Mouse (Mus musculus) adrenal gland, adult 8-10 months (tissue): ENCODE data around the gene Gm29106. TPM values are rescaled to one million over a fixed set of nuclear protein-coding genes. Genes with fewer than 3 reads are reported as not detected.
"Not testable (repeated sequence)": the region's sequence is repeated elsewhere in the genome, so short reads cannot be mapped to it uniquely, and the experiment has no call there.

Experiments used
- DNase-seq: peaks from one replicate; pipeline ENCODE4 v3.0.0; 2022
- total RNA-seq, 4 experiments: library from RNA; stranded (reverse); gene quantifications; 2 replicates each; pipeline ENCODE4 v1.2.4; 2022

Gene Gm29106
- total RNA-seq: not detected

DNA sequence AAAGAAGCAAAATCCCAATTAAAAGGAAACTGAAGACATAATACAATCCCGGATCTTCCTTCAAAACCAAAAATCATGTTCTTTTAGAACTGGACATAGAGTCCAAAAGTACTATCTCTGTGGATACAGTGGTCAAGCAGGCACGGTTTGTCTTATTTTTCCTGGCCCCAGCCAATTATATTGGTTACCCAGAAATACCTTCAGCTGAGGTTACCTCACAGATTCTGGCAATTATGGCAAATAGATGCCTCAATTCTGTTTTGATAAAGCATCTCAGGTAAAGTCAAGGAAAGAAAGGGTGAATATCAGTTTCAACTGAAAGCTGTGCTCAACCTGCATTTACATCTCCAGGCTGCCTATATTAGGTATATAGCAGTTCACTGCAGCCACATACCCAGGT lies at the start of gene Gm29106:
Gm29106 (plus strand) TSS at position 301 of the 400 bp plus-strand sequence.
- DNase-seq: not testable (repeated sequence)

- peak; percentile 57 for DNase-seq
These were observed 52.2 kb downstream of the Gm29106 start for GRCm38 (mm10) chr1:118228540-118228939.

DNA sequence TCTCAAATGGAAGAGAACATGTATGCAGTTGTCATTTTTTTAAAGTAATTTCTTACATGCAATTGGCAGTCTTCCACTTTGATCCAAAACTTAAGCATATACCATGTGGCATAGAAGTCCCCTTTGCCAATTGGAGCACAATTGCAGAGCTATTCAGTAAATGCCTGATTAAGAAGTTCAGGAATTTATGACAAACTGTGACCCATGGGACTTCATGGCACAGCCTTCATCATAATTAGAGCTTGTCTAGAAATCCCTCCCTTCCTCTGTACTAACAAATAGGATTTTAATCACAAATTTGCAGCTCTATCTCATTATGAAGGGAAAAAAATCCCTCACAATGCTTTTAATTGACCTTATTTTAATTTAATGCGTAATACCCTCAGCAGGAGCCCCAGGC lies 59.7 kb downstream of the Gm29106 start:
- DNase-seq: no peak

Other genes starting within 250 kb of the Gm29106 start
- not detected for gene Gm28168, start 248.5 kb upstream of the Gm29106 start, total RNA-seq
- gene Gm7145, start 210.6 kb upstream of the Gm29106 start, total RNA-seq: not detected
- gene Tsn, start 135.2 kb downstream of the Gm29106 start, total RNA-seq: 100 to 1,000 TPM; 147 to 161 (median 149) TPM
- gene Nifk, start 145.3 kb downstream of the Gm29106 start, total RNA-seq: 10 to 100 TPM; 32.7 to 42.0 (median 37.7) TPM
- gene Clasp1, start 212.5 kb downstream of the Gm29106 start, total RNA-seq: 10 to 100 TPM; 43.2 to 66.6 (median 54.4) TPM